Mouse (Mus musculus) heart, embryonic 10.5 days (tissue): ENCODE data around the gene Zfp953. TPM values are rescaled to one million over a fixed set of nuclear protein-coding genes. Genes with fewer than 3 reads are reported as not detected.
A peak's percentile ranks its signal among the peaks of the same experiment; 100 is the strongest.
"Not testable (repeated sequence)": the region's sequence is repeated elsewhere in the genome, so short reads cannot be mapped to it uniquely, and the experiment has no call there.

Source experiments
- DNase-seq: peaks from one replicate; pipeline ENCODE4 v3.0.0-alpha.2; 2017; ENCODE audit warnings: low spot score
- H3K27ac ChIP-seq: fragments of 300-500 bp; sonication (generic); 2 replicates; pipeline ENCODE4 v1.5.1; 2016; ENCODE audit warnings: mild to moderate bottlenecking
- H3K27me3 ChIP-seq: fragments of 300-500 bp; sonication (generic); 2 replicates; pipeline ENCODE4 v1.6.1; 2016; ENCODE audit warnings: mild to moderate bottlenecking; ENCODE audit not compliant: poor library complexity, insufficient read depth, severe bottlenecking
- H3K36me3 ChIP-seq: fragments of 300-500 bp; sonication (generic); 2 replicates; pipeline ENCODE4 v1.6.1; 2016; ENCODE audit warnings: mild to moderate bottlenecking, moderate library complexity
- H3K4me1 ChIP-seq: fragments of 300-500 bp; sonication (generic); 2 replicates; pipeline ENCODE4 v1.6.1; 2016; ENCODE audit warnings: mild to moderate bottlenecking
- H3K4me3 ChIP-seq: fragments of 300-500 bp; sonication (generic); 2 replicates; pipeline ENCODE4 v1.5.1; 2016; ENCODE audit warnings: mild to moderate bottlenecking, moderate library complexity
- H3K9me3 ChIP-seq: fragments of 300-500 bp; sonication (generic); 2 replicates; pipeline ENCODE4 v1.6.1; 2016; ENCODE audit warnings: mild to moderate bottlenecking, moderate library complexity
- WGBS: fragments of 180-500 bp; shearing (Covaris S2); methylation state at CpG from one replicate; pipeline ENCODE4 v1.1.7; 2016; 5-methylcytosine and 5-hydroxymethylcytosine counted together
- polyA plus RNA-seq: library from polyadenylated mRNA; unstranded; fragments of >200 nt; fragmentation: Nextera tagmentation; extraction: Ambion mirVana; gene quantifications from 2 replicates; pipeline ENCODE4 v1.2.1, GENCODE M21; 2016

Gene Zfp953
- polyA plus RNA-seq, result 0.59 and 0.84 TPM in 2 replicates

DNA sequence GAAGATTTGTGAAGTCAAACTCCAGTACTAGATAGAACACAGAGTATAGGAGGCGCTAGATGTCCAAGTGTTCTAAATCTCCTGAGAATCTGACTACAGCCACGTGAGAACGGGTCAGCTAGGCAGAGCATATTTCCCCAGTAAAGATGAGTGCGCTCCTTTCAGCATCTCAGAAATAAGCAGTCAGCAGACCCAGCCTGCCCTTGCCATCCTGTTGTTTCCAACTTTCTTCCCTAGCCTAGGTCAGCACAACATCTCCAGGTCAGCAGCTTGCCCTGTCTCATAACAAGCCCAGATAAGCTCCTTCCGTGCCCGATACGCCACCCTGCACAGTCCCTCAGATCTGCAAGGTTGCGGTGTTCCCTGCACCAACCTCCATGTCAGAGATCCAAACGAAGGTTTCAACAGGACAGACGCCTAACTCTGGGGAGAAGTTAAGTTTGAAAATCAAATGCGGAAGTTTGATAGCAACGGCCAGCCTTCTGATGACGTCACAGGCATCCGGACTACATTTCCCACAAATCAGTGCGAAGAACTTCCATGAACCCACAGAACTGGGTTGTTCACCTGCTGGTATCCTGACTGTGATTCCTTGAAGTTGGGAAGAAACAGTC lies at the start of gene Zfp953, which contains the start of gene Gm28044:
Gene Zfp953 (minus strand): TSS at position 475 of the 614 bp plus-strand sequence.
Gene Gm28044 (minus strand): TSS at position 406 of the 614 bp plus-strand sequence.
- DNase-seq, result peak; percentile 93
- Histone ChIP-seq H3K9me3 (no peaks in the 10 kb centered on the region), H3K27ac (peak within 1 kb of the TSS; percentile 90), H3K36me3 (no peaks in the 10 kb centered on the region), H3K4me1 (no peaks in the 10 kb centered on the region; the same call in 1 of the 2 replicates), H3K4me3 (peak within 1 kb of the TSS; percentile 79), H3K27me3 (no peaks in the 10 kb centered on the region)
- WGBS, result 0% methylated on average over 15 of the region's 15 CpGs

DNA sequence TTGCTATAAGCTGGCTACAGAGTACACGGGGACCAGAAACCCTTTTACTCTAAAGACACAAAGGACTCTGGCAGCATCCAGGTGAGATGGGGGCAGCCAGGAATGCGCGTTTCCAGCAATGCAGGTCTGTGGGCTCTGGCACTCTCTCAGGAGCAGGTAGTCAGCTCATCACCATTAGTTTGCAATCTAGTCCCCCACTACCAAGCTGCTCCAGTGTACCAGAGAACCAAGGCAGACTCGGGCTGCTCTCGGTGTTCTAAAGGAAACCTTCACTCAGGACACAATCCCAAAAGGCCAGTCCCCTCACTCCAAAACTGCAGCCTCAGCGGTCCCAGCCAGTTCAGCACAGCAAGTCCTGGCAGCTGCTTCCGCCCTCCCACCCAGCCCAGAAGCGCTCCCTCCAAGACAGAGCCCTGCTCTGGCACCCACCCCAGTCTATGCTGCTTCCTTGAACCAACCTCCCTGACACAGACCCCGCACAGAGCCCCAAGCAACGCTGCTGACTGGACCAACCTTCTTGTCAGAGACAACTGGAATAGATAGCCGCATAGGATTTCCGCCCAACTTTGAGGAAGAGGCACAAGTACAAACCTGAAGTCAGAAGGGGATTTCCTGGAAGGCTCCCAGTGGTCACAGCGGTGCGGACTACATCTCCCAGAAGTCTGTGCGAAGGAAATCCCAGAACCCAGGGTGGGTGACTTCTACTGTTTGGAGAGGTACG lies 38.9 kb upstream of the Zfp953 start, which contains the start of gene Zfp429:
Gene Zfp429 (minus strand): TSS at position 637 of the 721 bp plus-strand sequence.
- not testable (repeated sequence) for H3K27me3 ChIP-seq, H3K4me1 ChIP-seq, H3K9me3 ChIP-seq, H3K36me3 ChIP-seq
- 4% methylated on average over 16 of the region's 16 CpGs for WGBS
- peak within 1 kb of the TSS; percentile 70 for H3K4me3 ChIP-seq
- peak; percentile 90 for DNase-seq
- peak within 1 kb of the TSS; percentile 83 for H3K27ac ChIP-seq

DNA sequence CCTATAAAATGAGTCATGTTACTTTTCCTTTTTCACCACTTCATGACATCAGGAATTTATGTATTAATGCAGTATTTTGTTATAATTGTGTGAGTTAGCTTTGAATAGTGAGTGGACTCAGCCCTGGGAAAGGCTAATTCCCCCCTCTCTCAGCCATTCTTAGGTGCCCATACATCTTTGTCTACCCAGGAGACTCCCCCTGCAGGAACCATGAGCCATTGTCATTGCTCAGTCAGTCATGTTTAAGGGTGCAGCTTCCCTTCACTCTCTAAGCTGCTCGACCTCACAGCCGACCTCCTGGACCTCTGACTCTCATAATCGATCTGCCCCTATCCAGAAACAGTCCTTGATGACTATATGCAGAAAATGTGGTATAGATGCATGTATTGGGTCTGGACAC lies 15.8 kb upstream of the Zfp953 start:
- not testable (repeated sequence) for H3K9me3 ChIP-seq, H3K4me3 ChIP-seq, H3K27me3 ChIP-seq, DNase-seq, H3K4me1 ChIP-seq, H3K27ac ChIP-seq, H3K36me3 ChIP-seq
- 71% methylated on average over 3 of the region's 3 CpGs for WGBS

DNA sequence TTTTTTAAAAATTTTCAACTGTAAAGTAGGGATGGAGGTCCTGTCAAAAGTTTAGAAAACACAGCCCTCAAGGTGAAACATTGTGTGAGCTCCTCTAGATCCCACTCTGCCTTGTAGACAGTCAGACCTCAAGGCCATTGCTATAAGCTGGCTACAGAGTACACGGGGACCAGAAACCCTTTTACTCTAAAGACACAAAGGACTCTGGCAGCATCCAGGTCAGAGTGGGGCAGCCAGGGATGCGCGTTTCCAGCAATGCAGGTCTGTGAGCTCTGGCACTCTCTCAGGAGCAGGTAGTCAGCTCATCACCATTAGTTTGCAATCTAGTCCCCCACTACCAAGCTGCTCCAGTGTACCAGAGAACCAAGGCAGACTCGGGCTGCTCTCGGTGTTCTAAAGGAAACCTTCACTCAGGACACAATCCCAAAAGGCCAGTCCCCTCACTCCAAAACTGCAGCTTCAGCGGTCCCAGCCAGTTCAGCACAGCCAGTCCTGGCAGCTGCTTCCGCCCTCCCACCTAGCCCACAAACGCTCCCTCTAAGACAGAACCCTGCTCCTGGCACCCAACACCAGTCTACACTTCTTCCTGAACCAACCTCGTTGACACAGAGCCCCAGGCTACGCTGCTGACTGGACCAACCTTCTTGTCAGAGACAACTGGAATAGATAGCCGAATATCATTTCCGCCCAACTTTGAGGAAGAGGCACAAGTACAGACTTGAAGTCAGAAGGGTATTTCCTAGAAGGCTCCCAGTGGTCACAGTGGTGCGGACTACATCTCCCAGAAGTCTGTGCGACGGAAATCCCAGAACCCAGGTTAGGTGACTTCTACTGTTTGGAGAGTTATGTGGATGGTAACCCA lies 14.9 kb upstream of the Zfp953 start, which contains the start of the genes Gm28041 and Zfp456:
Gene Gm28041 (minus strand): TSS at position 684 of the 862 bp plus-strand sequence.
Gene Zfp456 (minus strand): TSS at position 761 of the 862 bp plus-strand sequence.
- H3K36me3 ChIP-seq, H3K27me3 ChIP-seq, H3K9me3 ChIP-seq, H3K4me1 ChIP-seq: not testable (repeated sequence)
- WGBS, result 10% methylated on average over 14 of the region's 15 CpGs
- peak; percentile 92 for DNase-seq
- peak within 1 kb of the TSS; percentile 63 for H3K4me3 ChIP-seq
- peak within 1 kb of the TSS; percentile 64; the same call in 1 of the 2 replicates for H3K27ac ChIP-seq

DNA sequence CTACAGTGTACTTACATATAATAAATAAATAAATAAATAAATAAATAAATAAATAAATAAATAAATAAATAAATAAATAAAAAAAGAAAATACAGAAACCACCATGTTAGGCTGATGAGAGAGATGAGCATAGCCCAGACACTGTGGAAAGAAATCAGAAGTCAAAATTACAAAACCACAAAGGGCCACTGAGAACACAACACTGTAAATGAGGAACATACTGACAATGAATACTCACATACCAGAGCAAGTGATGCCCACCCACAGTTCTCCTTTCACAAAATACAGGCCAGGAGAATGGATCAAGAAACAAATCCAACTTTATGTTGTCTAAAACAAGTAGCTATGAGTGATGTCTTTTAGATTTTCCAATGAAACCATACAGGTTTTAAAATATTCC lies 8.6 kb downstream of the Zfp953 start:
- H3K4me3 ChIP-seq, result no peak overlapping the region
- H3K36me3 ChIP-seq, result no peaks in the 10 kb centered on the region
- no peaks in the 10 kb centered on the region for H3K27me3 ChIP-seq
- no peak for DNase-seq
- no peaks in the 10 kb centered on the region for H3K9me3 ChIP-seq
- no peaks in the 10 kb centered on the region for H3K4me1 ChIP-seq
- H3K27ac ChIP-seq, result no peak overlapping the region

DNA sequence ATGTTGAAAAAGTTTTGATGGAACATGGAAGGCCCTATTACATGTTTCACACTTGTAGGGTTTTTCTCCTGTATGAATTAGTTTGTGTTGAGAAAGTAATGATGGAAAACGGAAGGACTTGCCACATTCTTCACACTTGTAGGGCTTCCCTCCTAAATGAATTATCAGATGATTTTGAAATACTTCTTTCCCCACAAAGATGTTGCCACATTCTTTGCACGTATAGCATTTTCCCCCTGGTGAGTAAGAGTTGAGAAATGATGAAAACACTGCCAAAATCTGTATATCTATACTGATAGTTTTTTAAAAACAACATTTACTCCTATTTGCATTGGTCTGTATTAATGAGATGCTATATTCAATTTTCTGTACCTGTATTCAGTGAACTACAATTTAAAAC lies 17.0 kb downstream of the Zfp953 start:
- no peaks in the 10 kb centered on the region for H3K9me3 ChIP-seq

DNA sequence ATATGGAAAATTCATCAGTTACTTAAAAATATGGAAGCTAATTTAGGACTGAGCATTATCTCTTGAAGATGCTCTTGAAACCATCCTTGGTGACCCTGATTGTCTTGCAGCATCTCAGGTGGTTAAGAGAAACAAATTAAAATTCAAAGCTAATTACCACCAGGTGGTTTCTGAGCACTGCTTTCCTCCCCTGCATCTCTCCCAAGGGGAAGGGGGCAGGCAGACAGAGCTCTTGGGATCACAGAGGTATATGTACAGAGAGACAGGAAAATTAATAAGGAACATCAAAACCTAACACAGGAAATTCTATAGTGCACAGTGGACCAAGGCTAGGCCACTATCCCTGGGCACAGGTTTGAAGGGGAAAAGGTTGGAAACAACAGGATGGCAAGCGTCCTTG lies 27.5 kb downstream of the Zfp953 start:
- Histone ChIP-seq H3K36me3 (no peaks in the 10 kb centered on the region), H3K27ac (peak overlapping the region; percentile 83), H3K4me3 (peak overlapping the region; percentile 64), H3K4me1 (peaks cover 6% of the 10 kb centered on the region; the same call in 1 of the 2 replicates), H3K9me3 (no peaks in the 10 kb centered on the region), H3K27me3 (no peaks in the 10 kb centered on the region)
- WGBS, result 62% methylated on average over 1 of the region's 1 CpGs
- DNase-seq, result no peak

More for the DNA sequence above, 17.0 kb downstream of the Zfp953 start:
- Histone ChIP-seq H3K4me1 (no peaks in the 10 kb centered on the region), H3K27ac (no peak overlapping the region), H3K36me3 (peaks cover 17% of the 10 kb centered on the region; the same call in 1 of the 2 replicates), H3K4me3 (no peak overlapping the region), H3K27me3 (no peaks in the 10 kb centered on the region)
- WGBS, result 85% methylated on average over 2 of the region's 2 CpGs
- no peak for DNase-seq

DNA sequence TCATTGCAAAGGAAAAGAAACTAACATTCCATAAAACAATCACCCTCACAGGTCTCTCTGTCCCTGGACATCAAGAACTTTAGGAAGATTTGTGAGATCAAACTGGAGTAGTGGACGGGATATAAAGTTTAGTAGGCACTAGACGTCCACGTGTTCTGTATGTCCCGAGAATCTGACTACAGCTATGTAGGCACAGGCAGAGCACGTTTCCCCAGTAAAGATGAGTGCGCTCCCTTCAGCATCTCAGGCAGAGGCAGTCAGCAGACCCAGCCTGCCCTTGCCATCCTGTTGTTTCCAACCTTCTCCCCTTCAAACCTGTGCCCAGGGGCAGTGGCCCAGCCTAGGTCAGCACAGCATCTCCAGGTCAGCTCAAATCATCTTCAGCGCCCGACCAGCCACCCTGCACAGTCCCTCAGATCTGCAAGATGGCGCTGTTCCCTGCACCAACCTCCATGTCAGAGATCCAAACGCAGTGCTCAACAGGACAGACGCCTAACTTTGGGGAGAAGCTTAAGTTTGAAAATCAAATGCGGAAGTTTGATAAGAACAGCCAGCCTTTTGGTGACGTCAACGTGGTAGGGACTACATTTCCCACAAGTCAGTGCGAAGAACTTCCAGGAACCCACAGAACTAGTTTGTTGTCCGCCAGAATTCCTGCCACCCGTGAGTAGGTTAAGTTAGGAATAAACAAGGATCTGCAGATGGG lies 28.2 kb downstream of the Zfp953 start, which contains the start of gene Zfp595:
Gene Zfp595 (minus strand): TSS at position 552 of the 706 bp plus-strand sequence.
- DNase-seq, result peak; percentile 91
- no peaks in the 10 kb centered on the region for H3K36me3 ChIP-seq
- H3K4me1 ChIP-seq, result peaks cover 6% of the 10 kb centered on the region; the same call in 1 of the 2 replicates
- H3K27me3 ChIP-seq, result no peaks in the 10 kb centered on the region
- H3K9me3 ChIP-seq, result no peaks in the 10 kb centered on the region
- H3K27ac ChIP-seq, result peak within 1 kb of the TSS; percentile 83
- H3K4me3 ChIP-seq, result peak within 1 kb of the TSS; percentile 64
- WGBS, result 17% methylated on average over 17 of the region's 17 CpGs

DNA sequence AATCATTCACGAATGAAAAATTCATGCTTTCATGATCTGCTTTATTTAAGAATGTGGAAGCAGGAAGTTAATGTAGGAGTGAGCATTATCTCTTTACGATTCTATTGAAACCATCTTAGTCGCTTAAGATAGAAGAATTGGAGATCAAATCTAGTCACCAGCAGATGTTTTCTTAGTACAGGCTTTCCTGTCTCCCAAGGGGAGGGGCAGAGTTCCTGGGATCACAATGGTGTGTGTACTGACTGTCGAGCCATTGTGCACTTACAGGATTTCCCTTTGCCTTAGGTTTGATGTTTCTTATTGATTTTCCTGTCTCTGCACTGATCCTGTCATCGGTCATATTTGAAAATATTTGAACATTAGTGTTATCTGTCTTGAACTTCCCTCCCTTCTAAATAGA lies 53.7 kb downstream of the Zfp953 start:
- peak overlapping the region; percentile 76 for H3K4me3 ChIP-seq
- H3K27me3 ChIP-seq, result no peaks in the 10 kb centered on the region
- DNase-seq, result no peak
- H3K9me3 ChIP-seq, result no peaks in the 10 kb centered on the region
- peak overlapping the region; percentile 90 for H3K27ac ChIP-seq
- peaks cover 6% of the 10 kb centered on the region; the same call in 1 of the 2 replicates for H3K4me1 ChIP-seq
- H3K36me3 ChIP-seq, result no peaks in the 10 kb centered on the region
- 29% methylated on average over 5 of the region's 5 CpGs for WGBS

DNA sequence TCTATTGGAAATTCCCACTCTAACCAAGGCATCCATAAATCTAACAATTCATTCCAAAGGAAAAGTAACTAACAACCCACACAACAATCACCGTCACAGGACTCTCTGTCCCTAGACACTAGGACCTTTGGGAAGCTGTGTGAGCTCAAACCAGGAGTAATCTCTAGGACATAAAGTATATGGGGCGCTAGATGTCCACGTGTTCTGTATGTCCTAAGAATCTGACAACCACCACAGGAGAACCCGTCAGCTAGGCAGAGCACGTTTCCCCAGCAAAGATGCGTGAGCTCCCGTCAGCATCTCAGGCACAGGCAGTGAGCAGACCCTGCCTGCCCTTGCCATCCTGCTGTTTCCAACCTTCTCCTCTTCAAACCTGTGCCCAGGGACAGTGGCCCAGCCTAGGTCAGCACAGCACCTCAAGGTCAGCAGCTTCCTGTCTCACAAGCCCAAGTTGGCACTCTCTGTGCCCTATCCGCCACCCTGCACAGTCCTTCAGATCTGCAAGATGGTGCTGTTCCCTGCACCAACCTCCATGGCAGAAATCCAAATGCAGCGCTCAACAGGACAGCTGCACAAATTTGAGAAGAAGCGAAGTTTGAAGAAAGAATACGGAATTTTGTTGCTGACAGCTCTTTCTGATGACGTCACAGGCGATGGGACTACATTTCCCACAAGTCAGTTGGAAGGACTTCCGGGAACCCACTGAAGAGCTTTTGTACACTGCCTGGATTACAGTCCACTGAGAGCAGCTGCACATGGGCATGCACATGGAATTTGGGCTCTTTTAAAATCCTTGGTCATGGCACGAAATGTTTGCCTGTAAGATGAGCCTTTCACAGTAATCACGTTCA lies 54.4 kb downstream of the Zfp953 start, which contains the start of gene Zfp457:
Gene Zfp457 (minus strand): TSS at position 664 of the 851 bp plus-strand sequence.
- 9% methylated on average over 16 of the region's 16 CpGs for WGBS
- peak within 1 kb of the TSS; percentile 90 for H3K27ac ChIP-seq

More for the DNA sequence above, 54.4 kb downstream of the Zfp953 start, which contains the start of gene Zfp457:
- Histone ChIP-seq H3K36me3 (no peaks in the 10 kb centered on the region), H3K27me3 (no peaks in the 10 kb centered on the region), H3K9me3 (no peaks in the 10 kb centered on the region), H3K4me3 (peak within 1 kb of the TSS; percentile 76), H3K4me1 (peaks cover 6% of the 10 kb centered on the region; the same call in 1 of the 2 replicates)
- DNase-seq, result peak; percentile 94
